Mouse (Mus musculus): ENCODE results near the gene Orm2.

- TF ChIP-seq CTCF (IDR thresholded peaks at IDR 0.05; ENCODE audit: control insufficient read depth, insufficient read depth, low read length) (no peak), POLR2A (IDR thresholded peaks at IDR 0.05; ENCODE audit: borderline replicate concordance, control insufficient read depth, low read depth, low read length) (no peak)
These were observed 23.0 kb downstream of the Orm2 start for GRCm38 (mm10) chr4:63385253-63385652.

Data from bone marrow, adult 2 months (tissue).